Mouse (Mus musculus) left cerebral cortex, adult 8-10 months (tissue): ENCODE measurements around the gene AC129217.1. TPM values are rescaled to one million over a fixed set of nuclear protein-coding genes. Genes with fewer than 3 reads are reported as not detected.
"Not testable (repeated sequence)": the region's sequence is repeated elsewhere in the genome, so short reads cannot be mapped to it uniquely, and the experiment has no call there.

Source experiments
- DNase-seq, 2 experiments: peaks; one replicate each; pipeline ENCODE4 v3.0.0; 2022; ENCODE audit warnings: low spot score in 2 of 2
- microRNA-seq, 2 experiments: library from miRNA; unstranded; fragments of <30 nt; microRNA quantifications; one replicate each; pipeline ENCODE4 v1.2.0; 2022
- total RNA-seq, 4 experiments: library from RNA; stranded (reverse); gene quantifications; 2 replicates each; pipeline ENCODE4 v1.2.4; 2022

The AC129217.1 gene
- total RNA-seq, 4 experiments from 2014 or later: not detected

DNA sequence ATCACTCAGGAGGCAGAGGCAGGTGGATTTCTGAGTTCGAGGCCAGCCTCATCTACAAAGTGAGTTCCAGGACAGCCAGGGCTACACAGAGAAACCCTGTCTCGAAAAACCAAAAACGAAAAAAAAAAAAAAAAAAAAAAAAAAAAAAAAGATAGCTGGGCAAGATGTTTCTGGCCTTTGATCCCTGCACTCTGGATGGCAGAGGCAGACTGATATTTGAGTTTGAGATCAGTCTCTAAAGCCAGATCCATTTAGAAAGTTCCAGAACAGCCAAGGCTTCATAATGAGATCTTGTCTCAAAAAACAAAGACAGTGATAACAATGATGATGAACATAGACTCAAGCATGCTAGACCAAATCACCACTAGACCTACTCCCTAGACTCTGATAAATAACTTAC is 40.8 kb downstream of the AC129217.1 start:
- not testable (repeated sequence) for DNase-seq

DNA sequence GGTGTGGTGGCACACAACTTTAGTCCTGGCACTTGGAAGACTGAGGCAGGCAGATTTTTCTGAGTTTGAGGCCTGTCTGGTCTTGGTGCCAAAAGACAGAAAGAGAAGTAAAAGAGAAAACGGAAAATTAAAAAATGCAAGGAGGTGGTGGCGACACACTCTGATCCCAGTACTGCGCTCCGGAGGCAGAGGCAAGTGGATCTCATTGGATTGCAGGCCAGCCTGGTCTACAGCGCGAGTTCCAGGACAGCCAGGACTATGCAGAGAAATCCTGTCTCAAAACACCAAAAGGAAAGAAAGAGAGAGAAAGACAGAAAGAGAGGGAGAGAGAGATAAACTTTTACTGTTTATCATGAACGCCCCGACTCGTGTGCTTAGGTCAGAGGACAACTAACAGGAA is 41.3 kb downstream of the AC129217.1 start:
- DNase-seq: no peak

GRCm38 (mm10) chr19:8871267-8872186 is 42.0 kb downstream of the AC129217.1 start, which contains the start of gene Ubxn1:
Gene Ubxn1, plus strand, starts transcription at chr19:8871496.
- DNase-seq: peak; percentile 97 to 98

GRCm38 (mm10) chr19:8872266-8872840 is 42.8 kb downstream of the AC129217.1 start:
- no peak for DNase-seq

- no peak for DNase-seq
Observed at GRCm38 (mm10) chr19:8875031-8875430, 45.5 kb downstream of the AC129217.1 start.

DNA sequence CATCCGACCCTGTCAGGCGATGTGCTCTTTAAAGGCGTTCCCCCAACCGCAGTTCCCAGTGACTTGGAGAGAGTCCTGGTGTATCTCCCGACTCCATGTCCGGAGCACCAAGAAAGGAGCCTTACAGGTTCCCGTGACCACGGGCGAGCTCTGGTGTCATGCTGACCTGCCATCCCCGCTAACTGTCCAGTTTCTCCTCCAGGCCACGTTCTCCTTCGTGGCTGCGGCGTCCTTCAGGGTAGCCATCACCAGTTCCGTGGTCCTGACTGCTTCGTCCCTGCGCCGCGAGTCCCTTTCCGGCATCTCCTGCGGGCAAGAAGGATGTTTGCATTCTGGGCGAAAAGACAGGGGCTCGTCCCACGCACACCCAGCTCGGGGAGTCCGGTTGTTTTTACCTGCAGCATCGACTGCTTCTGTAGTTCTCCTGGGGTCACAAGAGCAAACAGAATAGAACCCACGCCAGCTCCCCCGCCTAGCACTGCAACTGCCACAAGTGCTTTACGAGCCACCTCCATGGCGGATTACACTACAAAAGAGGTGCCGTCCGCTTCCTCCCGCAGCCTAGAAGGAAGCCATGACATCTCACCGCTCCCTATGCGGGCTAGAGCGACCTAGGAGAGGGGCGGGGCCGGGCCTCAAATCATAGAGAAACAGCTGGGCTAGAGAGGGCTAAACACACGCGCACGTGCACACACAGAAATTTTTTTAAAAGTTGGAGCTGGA is 50.9 kb downstream of the AC129217.1 start, which contains the start of gene Uqcc3:
Uqcc3 (minus strand) TSS at position 613 of the 723 bp plus-strand sequence.
- DNase-seq: peak; percentile 82 to 89

DNA sequence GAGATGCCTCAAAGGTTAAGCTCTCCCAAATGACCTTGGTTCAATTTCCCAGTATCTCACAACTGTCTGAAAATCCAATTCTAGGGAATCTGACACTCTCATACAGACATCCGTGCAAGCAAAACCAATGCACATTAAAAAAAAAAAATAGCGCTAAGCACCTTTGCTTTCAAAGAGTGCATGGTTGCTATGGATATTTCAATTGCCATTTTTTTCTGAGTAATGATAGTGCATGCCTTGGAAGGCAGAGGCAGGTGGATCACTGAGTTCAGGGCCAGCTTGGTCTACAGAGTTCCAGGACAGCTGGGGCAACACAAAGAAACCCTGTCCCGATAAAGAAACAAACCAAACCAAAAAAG is 51.4 kb downstream of the AC129217.1 start:
- DNase-seq: no peak

GRCm38 (mm10) chr19:8883616-8884015 is 54.0 kb downstream of the AC129217.1 start, which contains the start of the genes Lbhd1 and Gm49403:
Gene Lbhd1, plus strand, starts transcription at chr19:8883732.
Gene Gm49403, plus strand, starts transcription at chr19:8883930.
- DNase-seq: no peak

DNA sequence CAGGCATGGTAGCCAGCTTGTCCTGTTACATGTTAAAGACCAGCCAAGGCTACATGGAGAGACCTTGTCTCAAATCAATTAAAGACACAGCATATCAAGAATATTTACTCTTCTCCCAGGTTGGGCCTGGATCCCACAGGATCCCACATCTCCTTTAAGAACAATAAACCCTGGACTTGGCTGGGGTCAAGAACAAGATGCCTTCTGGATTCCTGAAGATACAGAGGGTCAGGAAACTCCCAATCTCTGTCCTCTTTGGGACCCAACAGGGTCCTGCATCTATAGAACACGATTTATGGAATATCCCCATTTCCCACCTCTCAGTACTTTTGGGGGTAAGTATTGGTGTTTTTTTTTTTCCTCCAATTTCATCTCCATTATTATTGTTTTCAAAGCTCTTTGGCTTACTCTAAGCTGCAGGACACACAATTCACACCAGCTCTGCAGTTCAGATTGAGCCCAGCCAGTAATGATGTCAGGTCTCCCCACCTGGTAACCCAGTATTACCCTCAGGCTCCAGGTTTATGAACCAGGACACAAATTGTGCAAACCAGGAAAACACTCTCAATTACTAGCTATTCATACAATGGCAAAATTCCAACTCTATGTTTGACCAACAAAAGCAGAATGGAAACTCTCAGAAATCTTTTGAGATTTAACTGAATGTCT is 57.5 kb downstream of the AC129217.1 start:
- no peak for DNase-seq

DNA sequence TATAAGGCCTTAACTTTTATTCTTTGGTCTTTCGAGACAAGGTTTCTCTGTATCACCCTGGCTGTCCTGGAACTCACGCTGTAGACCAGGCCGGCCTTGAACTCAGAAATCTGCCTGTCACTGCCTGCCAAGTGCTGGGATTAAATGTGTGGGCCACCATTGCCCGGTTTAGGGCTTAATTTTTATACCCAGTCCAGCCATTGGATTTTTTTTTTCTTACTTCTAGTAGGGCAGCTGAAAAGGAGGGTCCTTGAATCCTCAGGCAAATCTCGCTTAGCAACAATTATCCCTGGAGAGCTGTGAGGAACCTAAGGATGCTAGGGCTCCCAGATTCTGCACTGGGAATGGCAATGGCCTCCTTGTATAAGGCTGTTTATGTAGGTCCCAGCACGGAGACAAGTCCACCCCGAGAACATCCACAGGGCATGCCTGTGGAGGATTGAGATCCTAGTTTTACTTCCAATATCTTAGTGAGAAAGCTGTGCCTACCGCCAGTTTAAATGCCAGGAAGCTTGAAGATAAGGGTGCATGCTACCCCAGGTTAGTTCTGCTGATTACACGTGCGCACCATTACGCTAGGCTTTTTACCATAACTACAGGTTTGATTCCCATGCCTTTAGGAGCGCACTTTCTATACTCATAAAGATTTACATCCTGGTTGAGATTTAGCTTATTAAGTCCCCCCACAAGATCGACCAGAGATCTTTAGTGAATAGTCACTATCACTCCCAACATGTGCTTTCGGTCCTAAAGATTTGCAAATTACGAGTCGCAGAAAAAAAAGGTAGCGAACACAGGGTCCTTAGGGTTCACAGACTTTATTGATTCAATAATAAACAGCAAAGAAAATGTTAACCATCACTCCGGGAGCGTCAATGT is 58.3 kb downstream of the AC129217.1 start:
- no peak for DNase-seq

DNA sequence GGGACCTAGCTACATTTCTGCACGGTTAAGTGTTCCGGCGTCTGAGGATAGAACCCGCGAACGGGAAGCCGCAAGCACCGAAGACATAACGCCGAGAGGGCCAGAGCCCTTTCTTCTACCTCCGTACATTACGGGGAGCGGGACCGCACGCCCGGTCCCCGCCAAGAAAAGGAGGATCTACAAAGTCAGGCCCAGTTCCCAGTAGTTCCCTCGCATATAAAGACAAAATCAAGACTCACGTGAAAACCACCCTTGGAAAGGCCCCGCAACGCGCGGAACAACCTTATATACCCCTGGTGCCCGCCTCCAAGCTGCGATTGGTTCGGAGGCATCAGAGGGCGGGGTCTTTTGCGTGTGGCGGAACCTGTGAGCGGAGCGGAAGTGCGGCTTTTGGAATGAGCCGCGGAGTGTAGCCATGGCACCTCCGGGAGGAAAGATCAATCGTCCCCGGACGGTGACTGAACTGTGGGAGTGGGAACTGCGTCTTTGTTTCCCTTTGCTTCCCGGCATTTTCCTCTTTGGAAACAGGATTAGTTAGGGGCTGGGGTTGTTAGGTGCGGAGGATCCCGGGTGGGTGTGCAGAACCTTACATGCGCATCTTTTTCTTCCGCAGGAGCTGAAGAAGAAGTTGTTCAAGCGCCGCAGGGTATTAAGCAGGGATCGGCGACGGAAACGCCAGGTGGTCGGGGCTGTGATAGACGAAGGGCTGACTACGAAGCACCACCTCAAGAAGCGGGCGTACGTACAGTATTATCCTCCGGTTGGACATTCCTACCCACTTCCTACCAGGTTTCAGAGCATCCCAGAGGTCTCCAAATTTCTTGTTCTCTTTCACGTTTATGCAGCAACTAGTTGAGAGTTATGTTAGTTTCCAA is 59.2 kb downstream of the AC129217.1 start, which contains the start of the genes 1810009A15Rik and Gm49416:
1810009A15Rik (plus strand) TSS at position 343 of the 875 bp plus-strand sequence.
Gm49416 (plus strand) TSS at position 416 of the 875 bp plus-strand sequence.
- peak; percentile 87 to 91 for DNase-seq

Small RNAs within 50 kb of the gene (microRNA-seq; reads per million reads assigned to microRNA genes)
- 0 to 0.66 reads per million in 2 experiments for gene Mir5136

Other genes with a start within 250 kb of the AC129217.1 start
- gene Slc22a8, start 238.5 kb upstream of the AC129217.1 start, total RNA-seq: 10 to 100 TPM; 11.5 to 15.9 (median 14.1) TPM
- 1 to 10 TPM; 6.6 to 8.6 (median 7.8) TPM for gene Slc22a6, start 211.7 kb upstream of the AC129217.1 start, total RNA-seq
- gene Chrm1, start 166.0 kb upstream of the AC129217.1 start, total RNA-seq: 100 to 1,000 TPM; 131 to 142 (median 136) TPM
- 100 to 1,000 TPM; 147 to 155 (median 150) TPM for gene Slc3a2, start 106.4 kb upstream of the AC129217.1 start, total RNA-seq
- gene Wdr74, start 93.9 kb upstream of the AC129217.1 start, total RNA-seq: 10 to 100 TPM; 43.0 to 47.5 (median 45.1) TPM
- gene 1700092M07Rik, start 89.1 kb upstream of the AC129217.1 start, total RNA-seq: 1 to 10 TPM in 2 of 4 experiments, not detected in 2; 1.4 to 2.0 TPM
- 10 to 100 TPM; 59.6 to 66.4 (median 65.6) TPM for gene Stx5a, start 88.4 kb upstream of the AC129217.1 start, total RNA-seq
- 10 to 100 TPM; 77.1 to 88.0 (median 80.2) TPM for gene Nxf1, start 72.7 kb upstream of the AC129217.1 start, total RNA-seq
- 10 to 100 TPM; 58.9 to 78.6 (median 67.2) TPM for gene Tmem223, start 58.8 kb upstream of the AC129217.1 start, total RNA-seq
- 10 to 100 TPM; 11.3 to 14.6 (median 12.4) TPM for gene Tmem179b, start 55.3 kb upstream of the AC129217.1 start, total RNA-seq
- 10 to 100 TPM; 13.7 to 18.1 (median 15.9) TPM for gene Taf6l, start 43.4 kb upstream of the AC129217.1 start, total RNA-seq
- gene Polr2g, start 31.2 kb upstream of the AC129217.1 start, total RNA-seq: 100 to 1,000 TPM; 107 to 116 (median 109) TPM
- 1 to 10 TPM; 4.9 to 7.3 (median 5.8) TPM for gene Zbtb3, start 27.2 kb upstream of the AC129217.1 start, total RNA-seq
- gene Ttc9c, start 10.4 kb upstream of the AC129217.1 start, total RNA-seq: 10 to 100 TPM; 38.5 to 40.8 (median 39.2) TPM
- gene Hnrnpul2, start 9.8 kb upstream of the AC129217.1 start, total RNA-seq: 100 to 1,000 TPM; 113 to 120 (median 118) TPM
- 100 to 1,000 TPM; 100 to 111 (median 105) TPM for gene Bscl2, start 7.7 kb downstream of the AC129217.1 start, total RNA-seq
- 100 to 1,000 TPM; 153 to 200 (median 171) TPM for gene Gng3, start 9.4 kb downstream of the AC129217.1 start, total RNA-seq
- 1 to 10 TPM in 2 of 4 experiments, under 1 TPM in 2; 0.68 to 1.5 (median 0.96) TPM for gene Lrrn4cl, start 21.0 kb downstream of the AC129217.1 start, total RNA-seq
- gene Ubxn1, start 41.7 kb downstream of the AC129217.1 start, total RNA-seq: 100 to 1,000 TPM; 110 to 127 (median 113) TPM
- 10 to 100 TPM; 30.4 to 37.2 (median 33.3) TPM for gene Uqcc3, start 51.1 kb downstream of the AC129217.1 start, total RNA-seq
- 1 to 10 TPM; 4.7 to 9.0 (median 6.3) TPM for gene Lbhd1, start 54.0 kb downstream of the AC129217.1 start, total RNA-seq
- gene Gm49403, start 54.2 kb downstream of the AC129217.1 start, total RNA-seq: not detected
- gene 1810009A15Rik, start 59.1 kb downstream of the AC129217.1 start, total RNA-seq: 10 to 100 TPM; 20.8 to 25.2 (median 21.8) TPM
- 1 to 10 TPM; 1.4 to 5.6 (median 2.6) TPM for gene Gm49416, start 59.2 kb downstream of the AC129217.1 start, total RNA-seq
- gene Ints5, start 63.2 kb downstream of the AC129217.1 start, total RNA-seq: 10 to 100 TPM; 21.7 to 24.9 (median 22.1) TPM
- 100 to 1,000 TPM in 3 of 4 experiments, 10 to 100 TPM in 1; 100.0 to 104 (median 103) TPM for gene Ganab, start 68.3 kb downstream of the AC129217.1 start, total RNA-seq
- gene B3gat3, start 90.6 kb downstream of the AC129217.1 start, total RNA-seq: 100 to 1,000 TPM; 155 to 175 (median 172) TPM
- gene Rom1, start 99.6 kb downstream of the AC129217.1 start, total RNA-seq: 10 to 100 TPM in 1 of 4 experiments, 1 to 10 TPM in 3; 7.9 to 10.1 (median 8.9) TPM
- 10 to 100 TPM; 12.6 to 15.3 (median 13.8) TPM for gene Eml3, start 99.8 kb downstream of the AC129217.1 start, total RNA-seq
- gene Mta2, start 112.1 kb downstream of the AC129217.1 start, total RNA-seq: 10 to 100 TPM; 46.8 to 53.8 (median 50.4) TPM
- gene Tut1, start 124.1 kb downstream of the AC129217.1 start, total RNA-seq: 10 to 100 TPM; 20.5 to 26.0 (median 22.1) TPM
- 100 to 1,000 TPM; 224 to 271 (median 243) TPM for gene Eef1g, start 137.3 kb downstream of the AC129217.1 start, total RNA-seq
- gene Ahnak, start 159.5 kb downstream of the AC129217.1 start, total RNA-seq: 10 to 100 TPM; 24.9 to 29.0 (median 27.5) TPM